Mouse (Mus musculus): Measurements from ENCODE around the gene Slc33a1. TPM values are rescaled to one million over a fixed set of nuclear protein-coding genes. Genes with fewer than 3 reads are reported as not detected.

Slc33a1 gene
- total RNA-seq (2015; ENCODE audit: low replicate concordance) (5.4 TPM in 2 replicates), total RNA-seq (2017; ENCODE audit: low replicate concordance) (6.7 and 7.2 TPM in 2 replicates)

DNA sequence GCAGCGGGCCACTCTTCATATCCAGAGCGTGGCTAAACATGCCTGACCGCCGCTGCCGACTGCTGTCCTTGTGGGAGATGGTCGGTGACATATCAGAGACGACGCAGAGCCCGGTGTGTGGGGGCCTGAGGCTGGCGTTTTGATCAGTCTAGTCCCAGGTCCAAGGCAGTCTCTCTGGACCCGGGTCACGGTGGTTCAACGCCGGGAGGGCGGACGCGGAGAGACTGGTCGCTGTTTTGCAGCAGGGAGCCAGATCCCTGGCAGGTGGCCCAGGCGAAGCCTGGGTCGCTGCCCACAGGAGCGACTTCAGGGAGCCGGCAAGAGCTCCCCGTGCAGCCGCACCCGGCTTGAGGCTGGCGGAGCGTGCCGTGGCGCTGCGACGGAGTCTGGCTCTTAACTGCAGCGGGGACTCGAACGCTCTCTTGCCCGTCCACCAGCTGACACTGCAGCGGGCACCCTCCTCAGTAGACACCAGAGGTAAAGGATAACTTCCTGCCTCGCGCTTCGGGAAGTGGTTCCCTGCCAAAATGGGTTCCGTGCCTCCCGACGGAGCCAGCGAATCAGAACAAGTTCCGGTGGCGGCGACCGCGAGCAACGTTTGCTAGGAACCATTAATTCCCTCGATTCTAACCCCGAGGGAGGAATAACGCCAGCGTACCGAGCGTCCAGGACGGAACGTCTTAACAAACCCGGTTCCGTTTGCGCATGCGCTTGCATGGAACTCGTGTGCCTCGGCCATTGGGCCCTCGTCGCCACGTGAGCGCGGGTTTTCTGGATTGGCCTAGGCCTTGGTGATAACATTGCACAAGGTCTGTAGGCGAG, at the start of gene Slc33a1:
Slc33a1 (minus strand) TSS at position 669 of the 822 bp plus-strand sequence.
- peak; percentile 97 for ATAC-seq (replicated peaks; ENCODE audit: low FRiP score, poor library complexity, severe bottlenecking)

DNA sequence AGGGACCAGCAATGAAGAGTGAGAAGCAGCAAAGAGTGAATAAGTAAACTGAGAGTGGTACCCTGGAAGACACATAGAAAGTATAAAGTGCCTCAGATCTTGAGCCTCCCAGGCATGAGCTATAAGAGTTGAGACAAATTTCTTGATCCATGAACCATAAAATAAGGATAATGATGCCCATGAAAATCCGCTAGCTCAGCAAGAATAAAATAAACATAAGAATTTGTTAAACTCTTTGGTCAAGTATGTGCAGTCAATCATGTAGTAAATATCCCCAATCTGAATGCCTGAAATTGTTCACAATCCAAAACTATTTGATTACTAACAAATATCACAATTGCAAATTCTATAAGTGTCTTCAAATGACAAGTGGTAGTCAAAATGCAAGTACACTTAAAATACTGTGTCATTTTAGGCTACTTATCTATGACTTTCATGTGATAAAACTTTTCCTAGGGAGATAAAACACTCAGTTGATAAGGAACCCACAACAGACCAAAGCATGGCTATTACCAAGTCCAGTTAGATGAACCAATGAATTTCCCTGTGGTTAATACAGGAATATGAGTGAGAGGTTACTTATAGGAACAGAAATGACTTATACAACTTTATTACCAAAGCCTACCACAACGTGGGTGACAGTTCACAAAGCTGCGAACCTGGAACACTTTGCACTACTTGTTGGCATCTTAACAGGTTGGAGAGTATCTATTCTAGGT, 24.3 kb upstream of the Slc33a1 start:
- no peak for ATAC-seq (replicated peaks; ENCODE audit: low FRiP score, poor library complexity, severe bottlenecking)

DNA sequence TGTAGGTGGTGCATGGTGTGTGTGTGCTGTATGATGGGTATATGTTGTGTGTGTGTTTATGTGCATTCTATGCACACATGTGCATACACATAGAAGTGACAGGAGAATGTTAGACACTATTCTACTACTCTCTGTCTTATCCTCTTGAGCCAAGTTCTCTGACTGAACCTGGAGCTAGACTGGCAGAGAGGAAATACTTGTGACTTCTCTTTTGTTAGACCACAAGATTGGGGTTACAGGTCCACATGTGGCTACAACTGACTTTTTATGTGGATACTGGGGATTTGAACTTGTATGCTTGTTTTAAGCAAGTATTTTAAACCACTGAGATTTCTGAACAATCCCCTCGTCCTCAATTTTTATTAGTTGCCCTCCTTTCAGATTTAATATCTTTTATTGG, 22.1 kb upstream of the Slc33a1 start:
- no peak for ATAC-seq (replicated peaks; ENCODE audit: low FRiP score, poor library complexity, severe bottlenecking)

DNA sequence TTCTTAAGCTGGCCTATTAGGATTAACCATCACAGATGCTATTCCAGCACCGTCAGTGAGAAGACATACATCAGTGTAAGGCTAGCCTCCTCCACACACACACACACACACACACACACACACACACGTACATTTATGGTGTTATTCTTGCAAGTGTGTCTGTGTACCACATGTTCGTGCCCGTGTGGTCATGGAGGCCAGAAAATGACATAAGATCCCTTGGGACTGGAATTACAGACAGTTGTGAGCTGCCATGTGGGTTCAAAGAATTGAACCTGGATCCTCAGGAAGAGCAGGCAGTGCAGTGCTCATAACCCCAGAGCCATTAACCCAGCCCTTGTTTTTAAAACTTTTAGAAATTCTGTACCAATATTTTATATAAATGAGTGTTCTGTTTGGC, 13.3 kb upstream of the Slc33a1 start:
- ATAC-seq (replicated peaks; ENCODE audit: low FRiP score, poor library complexity, severe bottlenecking) = no peak

DNA sequence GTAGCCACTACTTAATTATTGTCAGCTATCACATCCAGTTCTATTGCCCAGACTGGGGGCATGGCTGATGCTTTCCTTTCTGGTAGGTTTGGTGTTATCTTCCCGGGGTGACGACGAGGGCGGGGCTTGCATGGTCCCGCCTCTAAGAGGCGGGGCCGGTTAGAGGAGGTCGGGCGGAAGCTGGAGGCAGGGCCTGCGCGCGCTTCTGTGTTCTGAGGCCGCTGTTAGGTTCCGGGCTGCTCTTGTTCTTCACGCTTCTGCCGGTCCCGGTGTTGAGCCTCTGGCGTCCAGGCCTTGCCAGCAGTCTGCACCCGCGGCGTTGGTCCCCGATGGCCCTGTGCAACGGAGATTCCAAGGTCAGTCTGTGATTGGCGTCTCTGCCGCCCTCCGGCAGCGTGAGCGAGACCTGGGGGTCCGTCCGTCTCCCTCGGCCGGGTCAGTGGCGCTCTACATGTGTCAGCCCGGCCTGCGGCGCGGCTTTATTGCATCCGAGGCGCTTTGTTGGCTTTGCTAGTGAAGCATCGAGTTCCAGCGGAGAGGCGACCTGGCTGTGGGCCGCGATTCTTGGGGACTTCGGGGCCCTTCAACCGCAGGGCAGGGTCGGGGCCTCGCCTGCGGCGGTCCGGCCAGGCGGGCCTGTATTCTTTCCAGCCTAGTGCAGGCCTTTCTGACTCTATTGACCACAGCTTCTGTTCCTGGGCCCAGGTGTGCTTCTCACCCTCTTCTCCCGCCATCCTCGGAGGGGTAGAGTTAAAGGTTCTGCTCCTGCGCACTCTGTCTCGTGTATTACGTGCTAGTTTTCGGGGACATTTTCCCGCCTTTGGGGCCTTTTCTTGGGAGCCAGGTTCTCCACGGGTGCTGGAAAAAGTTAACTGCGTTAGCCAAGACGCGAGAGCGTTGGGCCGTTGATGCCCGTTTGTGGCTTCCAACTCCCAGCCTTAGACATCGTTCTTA, 11.7 kb upstream of the Slc33a1 start, which contains the start of gene Gmps:
Gmps (plus strand) TSS at position 152 of the 954 bp plus-strand sequence.
- ATAC-seq (replicated peaks; ENCODE audit: low FRiP score, poor library complexity, severe bottlenecking) = peak; percentile 99

DNA sequence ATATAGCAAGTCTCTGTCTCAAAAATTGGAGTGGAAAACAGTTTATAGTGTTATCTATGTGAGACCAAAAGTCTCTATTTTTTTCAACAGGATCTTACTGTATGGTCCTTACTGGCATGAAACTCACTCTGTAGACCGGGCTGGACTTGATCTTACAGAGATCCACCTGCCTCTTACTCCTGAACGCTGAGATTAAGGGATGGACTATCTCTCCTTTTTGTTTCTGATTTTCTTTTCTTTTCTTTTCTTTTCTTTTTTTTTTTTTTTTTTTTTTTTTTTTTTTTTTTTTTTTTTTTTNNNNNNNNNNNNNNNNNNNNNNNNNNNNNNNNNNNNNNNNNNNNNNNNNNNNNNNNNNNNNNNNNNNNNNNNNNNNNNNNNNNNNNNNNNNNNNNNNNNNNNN, 1.4 kb upstream of the Slc33a1 start:
- no peak for ATAC-seq (replicated peaks; ENCODE audit: low FRiP score, poor library complexity, severe bottlenecking)

DNA sequence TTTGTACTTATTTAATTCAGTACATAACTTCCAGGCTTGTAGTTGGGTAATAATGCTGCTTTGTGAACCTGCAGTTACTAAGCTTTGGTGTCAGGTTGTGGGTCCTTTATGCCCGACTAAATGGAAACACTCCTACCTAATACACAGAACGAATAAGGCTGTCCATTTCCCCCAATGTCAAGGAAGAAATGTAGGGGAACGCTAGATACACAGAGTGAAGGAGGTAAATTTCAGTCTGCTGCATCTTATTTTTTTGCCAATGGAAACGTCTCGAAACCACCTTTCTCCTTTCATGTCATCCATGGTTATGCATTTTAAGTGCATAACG, 318 bp upstream of the Slc33a1 start:
- no peak for ATAC-seq (replicated peaks; ENCODE audit: low FRiP score, poor library complexity, severe bottlenecking)

DNA sequence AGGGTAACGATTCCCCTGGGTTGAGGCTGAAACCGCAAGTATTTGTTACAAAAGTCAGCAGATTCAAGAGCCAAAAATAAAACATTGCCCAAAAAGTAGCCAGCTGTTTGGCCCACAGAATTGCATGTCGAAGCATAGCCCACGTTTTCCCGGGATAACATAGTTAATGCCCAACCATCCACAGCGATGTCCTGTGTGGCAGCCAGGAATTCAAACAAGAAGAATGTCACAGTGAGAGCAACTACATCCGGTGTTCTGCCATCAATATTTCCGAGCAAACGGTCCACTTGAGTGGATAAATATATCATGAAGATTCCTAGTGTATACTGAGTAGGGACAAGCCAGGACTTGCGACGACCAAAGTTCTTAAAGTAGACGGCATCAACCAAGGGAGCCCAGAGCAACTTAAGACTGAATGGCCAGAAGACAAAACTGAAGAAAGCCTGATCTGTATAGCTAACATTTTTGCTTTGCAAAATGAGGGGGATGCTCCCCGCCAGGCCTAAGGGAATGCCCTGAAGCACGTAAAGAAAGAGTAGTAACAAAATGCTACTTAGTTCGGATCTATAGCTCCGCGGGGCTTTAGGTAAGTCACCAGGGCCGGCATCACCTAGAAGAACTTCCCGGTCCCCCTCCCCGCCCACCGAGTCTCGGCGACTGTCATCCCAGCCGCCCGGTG, 1.0 kb downstream of the Slc33a1 start:
- ATAC-seq (replicated peaks; ENCODE audit: low FRiP score, poor library complexity, severe bottlenecking) = 0 out of 2 replicates have a peak, but pooled peaks have one; percentile 3

DNA sequence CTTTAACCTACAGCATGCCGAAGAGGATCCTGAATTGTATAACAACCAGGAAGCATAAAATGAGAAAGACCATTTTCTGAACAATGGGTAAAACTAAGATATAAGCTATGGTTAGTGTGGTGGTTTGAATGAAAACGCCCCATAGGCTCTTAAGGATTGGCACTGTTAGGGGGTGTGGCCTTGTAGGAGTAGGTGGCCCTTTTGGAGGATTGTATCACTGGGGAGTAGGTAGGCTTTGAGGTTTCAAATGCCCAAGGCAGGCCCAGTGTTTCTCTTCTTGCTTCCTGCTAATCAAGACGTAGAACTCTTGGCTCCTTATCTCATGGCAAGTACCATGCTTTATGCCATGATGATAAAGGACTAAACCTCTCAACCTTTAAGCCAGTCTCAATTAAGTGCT, 14.7 kb downstream of the Slc33a1 start:
- no peak for ATAC-seq (replicated peaks; ENCODE audit: low FRiP score, poor library complexity, severe bottlenecking)

DNA sequence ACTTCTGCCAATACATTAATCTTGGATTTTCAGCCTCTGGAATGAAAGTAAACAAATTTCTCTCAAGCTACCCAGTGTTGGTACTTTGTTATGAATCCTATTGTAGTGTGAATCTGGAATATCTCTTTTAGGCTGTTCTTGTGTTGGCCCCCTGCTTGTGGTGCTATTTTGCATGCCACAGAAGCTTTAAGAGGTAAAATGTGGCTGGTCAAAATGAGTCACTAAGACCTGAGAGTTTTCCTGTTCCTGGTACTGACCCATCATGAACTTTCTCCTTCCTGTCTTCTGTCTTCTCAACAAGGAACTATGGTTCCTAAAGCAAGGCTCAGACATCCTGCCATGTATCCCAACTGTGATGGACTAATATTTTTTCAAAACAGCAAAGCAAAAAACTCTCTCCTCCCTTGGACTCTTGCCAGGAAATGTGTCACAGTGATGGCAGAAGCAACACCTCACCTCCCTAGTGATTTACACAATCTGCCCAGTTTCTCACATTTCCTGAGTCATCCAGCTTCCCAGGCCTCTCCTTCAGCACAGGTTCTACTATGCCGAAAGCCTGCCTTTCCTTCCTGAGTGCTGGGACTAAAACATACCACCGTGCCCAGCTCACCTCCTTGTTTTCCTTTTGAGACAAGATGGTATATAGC, 23.2 kb downstream of the Slc33a1 start:
- no peak for ATAC-seq (replicated peaks; ENCODE audit: low FRiP score, poor library complexity, severe bottlenecking)

DNA sequence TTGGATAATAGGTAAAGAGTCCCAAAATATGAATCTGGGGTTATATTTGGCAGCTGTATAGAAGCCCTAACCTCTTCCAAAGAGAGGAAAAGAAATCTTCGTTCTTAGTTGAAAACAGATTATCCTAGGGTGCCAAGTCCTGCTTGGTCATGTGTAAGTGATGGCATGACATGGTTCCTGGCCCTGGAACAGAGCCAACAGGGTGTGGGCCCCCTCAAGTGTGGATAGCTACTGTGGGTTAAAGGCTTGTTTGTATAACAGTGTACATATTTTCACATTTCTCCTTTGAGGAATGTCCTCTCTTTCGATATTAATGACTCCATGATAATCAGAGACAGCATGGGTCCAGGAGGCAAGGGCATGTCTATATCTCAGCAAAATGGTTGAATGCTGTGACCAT, 25.6 kb downstream of the Slc33a1 start:
- no peak for ATAC-seq (replicated peaks; ENCODE audit: low FRiP score, poor library complexity, severe bottlenecking)

DNA sequence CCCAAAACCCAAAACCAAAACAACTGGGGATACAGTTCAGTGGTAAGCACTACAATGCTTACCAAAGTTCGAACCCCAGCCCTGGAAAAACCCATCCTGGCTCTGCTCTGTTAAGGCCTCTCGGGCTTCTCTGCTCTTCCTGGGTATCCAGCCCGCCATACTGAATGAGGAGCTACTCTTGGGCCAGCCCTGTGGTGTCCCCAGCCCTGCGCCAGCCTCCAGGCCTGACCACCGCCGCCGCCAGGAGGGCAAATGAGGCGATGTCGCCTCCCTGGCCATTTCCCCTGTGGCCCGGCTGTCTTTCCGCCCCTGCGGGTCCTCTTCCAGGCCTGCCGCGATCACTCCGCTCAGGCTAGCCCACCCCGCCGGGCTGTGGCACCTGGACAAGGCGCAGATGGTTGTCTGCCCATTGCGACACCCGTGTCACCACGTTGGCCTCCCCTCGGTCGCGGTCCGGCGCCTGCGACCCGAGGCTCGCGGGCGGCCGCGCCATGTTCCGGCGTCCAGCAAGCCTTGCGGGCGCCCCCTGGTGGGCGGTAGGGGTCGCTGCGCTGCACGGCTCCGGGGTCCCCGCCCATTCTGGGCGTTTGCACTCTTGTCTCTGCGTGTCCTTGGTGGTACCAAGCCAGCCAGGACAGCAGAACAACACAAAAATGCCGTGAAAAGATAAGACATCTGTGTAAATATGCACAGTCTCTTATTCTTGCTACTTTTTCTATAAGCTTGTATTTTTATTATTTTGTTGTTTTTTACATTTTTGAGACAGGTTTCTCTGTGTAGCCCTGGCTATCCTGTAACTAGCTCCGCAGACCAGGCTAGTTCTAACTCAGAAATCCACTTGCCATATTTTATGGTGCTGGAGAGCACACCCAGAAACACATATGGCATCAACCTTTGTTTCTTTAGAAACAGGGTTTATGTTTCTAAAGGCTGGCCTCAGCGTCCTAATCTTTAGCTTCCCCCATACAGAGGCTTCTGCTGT, 35.4 kb downstream of the Slc33a1 start, which contains the start of gene E130311K13Rik:
E130311K13Rik (minus strand) TSS at position 595 of the 982 bp plus-strand sequence.
- ATAC-seq (replicated peaks; ENCODE audit: low FRiP score, poor library complexity, severe bottlenecking) = peak; percentile 96

DNA sequence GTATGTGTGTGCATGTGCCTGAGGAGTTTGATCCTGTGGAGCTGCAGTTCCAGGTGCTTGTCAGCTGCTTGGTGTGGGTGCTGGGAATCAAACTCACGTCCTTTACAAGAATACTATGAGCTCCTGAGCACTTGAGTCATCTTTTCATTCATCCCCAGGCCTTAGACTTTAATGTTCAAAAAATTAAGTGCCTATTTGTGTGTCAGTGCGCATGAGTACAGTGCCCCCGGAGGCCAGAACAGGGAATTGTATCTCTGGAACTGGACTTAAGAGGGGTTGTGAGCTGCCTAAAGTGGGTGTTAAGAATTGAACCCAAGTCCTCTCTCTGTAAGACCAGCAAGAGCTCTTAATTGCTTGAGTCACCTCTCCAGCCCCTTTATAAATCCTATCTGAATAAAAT, 44.9 kb downstream of the Slc33a1 start:
- ATAC-seq (replicated peaks; ENCODE audit: low FRiP score, poor library complexity, severe bottlenecking) = no peak

DNA sequence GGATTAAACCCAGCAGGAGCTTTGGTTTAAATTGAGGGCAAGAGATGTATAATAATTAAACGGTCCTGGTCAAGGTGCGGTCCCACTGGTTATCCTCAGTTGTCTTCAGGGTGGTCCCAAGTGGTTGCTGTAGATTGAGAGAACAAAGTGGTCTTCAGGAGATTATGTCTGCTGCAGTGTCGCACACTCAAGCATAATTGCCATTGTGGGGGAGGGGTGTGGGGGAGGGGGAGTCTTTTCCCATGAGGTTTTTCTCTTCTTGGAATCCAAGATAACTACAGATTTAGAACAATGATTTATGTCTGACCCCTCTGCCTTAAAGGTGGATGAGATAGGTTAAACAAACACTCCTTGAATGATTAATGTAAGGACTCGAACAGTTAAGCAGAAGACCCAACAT, 54.3 kb downstream of the Slc33a1 start:
- no peak for ATAC-seq (replicated peaks; ENCODE audit: low FRiP score, poor library complexity, severe bottlenecking)

DNA sequence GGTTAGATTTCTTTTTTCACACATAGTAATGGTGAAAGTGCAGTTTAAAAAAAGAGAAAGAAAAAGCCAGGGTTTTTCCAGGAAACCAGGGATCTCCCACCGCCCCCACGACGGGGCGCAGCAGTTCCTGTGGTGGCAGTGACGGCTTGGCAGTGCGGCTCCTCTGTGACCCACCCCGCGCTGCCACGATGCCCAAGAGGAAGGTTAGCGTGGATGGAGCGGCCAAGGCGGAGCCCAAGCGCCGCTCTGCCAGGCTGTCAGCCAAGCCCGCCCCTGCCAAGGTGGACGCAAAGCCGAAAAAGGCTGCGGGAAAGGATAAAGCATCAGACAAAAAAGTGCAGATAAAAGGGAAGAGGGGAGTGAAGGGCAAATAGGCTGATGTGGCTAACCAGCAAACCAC, 59.3 kb downstream of the Slc33a1 start:
- ATAC-seq (replicated peaks; ENCODE audit: low FRiP score, poor library complexity, severe bottlenecking) = no peak

DNA sequence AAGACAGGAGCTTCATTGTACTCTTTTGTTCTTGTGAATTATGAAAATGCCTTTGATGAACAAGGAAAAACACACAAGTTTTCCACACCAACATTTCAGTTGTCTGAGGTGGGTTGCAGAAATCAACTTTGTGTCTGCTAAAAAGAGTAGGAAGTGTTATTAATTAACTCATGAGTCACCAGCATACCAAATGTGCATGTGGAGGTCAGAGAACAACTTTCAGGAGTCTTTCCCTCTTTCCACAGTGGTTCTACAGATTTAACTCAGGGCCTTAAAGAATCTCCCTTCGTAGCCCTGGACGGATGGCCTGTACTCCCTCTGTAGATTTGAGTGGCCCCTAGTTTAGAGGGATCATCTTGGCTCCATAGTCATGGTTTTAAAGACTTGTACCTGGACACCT, 60.4 kb downstream of the Slc33a1 start:
- ATAC-seq (replicated peaks; ENCODE audit: low FRiP score, poor library complexity, severe bottlenecking) = no peak

DNA sequence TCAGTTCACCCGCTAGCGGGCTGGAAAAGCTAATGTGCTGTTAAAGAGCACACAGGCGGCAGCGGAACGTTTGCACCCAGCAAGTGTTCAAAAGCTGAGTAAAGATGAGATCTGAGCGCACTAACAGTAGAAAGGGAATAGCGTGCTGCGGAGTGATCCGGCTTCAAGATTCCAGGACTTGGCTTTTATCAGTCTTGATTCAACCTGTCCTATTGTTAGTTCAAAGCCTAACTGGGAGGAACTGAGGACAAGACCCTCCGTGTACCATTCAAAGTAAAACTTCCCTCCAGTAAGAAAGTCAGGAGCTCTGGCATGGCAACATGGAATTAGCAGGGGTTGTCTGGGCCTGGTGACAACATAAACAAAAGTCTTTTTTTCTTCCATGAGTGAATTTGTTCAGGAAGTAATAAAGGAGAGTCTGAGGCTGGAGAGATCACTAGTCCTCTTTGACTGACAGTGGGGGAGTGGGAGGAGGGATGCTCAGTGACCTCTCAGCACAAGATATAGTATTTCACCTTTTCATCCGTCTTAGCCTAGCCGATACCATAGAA, 64.5 kb downstream of the Slc33a1 start:
- ATAC-seq (replicated peaks; ENCODE audit: low FRiP score, poor library complexity, severe bottlenecking) = no peak

DNA sequence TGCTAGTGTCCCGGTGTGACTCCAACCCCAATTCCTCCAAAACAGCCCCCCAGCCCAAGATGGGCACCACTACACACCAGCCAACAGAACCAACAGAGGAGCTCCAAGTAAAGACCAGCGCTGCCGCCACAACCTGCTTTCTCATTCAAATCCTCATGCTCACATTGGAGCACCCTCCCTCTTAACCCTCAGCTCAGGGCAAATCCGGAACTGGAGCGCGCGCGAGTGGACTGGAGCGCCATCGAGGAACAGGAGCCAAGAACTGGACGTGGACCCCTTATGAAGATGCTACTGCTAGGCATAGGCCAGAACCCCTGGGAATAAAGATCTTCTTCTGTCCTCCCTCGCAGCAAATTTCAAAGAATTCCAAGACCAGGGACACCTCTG, 65.3 kb downstream of the Slc33a1 start, which contains the start of gene Plch1:
Plch1 (minus strand) TSS at position 164 of the 387 bp plus-strand sequence.
- ATAC-seq (replicated peaks; ENCODE audit: low FRiP score, poor library complexity, severe bottlenecking) = no peak
